Mouse (Mus musculus) olfactory bulb, adult 2 months (tissue): ENCODE measurements around the gene Fbxo47.

Experiments used
- CTCF ChIP-seq: fragments of 200-500 bp; IDR thresholded peaks from 2 replicates; pipeline ENCODE4 v1.5.1; 2012; ENCODE audit warnings: low read depth, mild to moderate bottlenecking, low read length, moderate library complexity; ENCODE audit not compliant: insufficient read depth
- POLR2A ChIP-seq: fragments of 200-500 bp; IDR thresholded peaks from 2 replicates; pipeline ENCODE4 v1.6.1; 2012; ENCODE audit warnings: mild to moderate bottlenecking, low read depth, low read length, moderate library complexity; ENCODE audit not compliant: insufficient read depth

DNA sequence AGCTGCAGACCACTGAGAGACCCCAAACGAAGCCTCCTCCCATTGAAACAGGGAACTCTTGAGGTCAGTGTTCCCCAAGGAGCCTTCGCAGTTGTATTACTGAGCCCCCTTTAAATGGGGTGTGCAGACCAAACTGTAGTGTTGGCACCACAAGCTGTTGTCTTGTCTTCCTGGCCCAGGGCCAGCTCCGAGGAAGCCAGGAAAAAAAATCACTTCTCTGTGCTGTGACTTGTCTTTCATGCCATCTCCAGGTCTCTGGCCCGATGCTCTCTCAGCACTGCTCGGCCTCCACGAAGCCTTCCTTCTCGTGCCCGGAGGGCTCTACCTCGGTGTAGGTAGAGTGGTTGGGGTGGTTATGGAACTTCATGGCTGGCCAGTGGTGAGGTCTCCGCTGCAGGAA, 40.3 kb upstream of the Fbxo47 start:
- TF ChIP-seq CTCF (no peak), POLR2A (no peak)
